Mouse (Mus musculus): ENCODE results near the gene Ddr2. TPM values are rescaled to one million over a fixed set of nuclear protein-coding genes. Genes with fewer than 3 reads are reported as not detected.

Gene Ddr2
- 5.4 and 6.8 TPM in 2 replicates for total RNA-seq (2012; rRNA removed)

DNA sequence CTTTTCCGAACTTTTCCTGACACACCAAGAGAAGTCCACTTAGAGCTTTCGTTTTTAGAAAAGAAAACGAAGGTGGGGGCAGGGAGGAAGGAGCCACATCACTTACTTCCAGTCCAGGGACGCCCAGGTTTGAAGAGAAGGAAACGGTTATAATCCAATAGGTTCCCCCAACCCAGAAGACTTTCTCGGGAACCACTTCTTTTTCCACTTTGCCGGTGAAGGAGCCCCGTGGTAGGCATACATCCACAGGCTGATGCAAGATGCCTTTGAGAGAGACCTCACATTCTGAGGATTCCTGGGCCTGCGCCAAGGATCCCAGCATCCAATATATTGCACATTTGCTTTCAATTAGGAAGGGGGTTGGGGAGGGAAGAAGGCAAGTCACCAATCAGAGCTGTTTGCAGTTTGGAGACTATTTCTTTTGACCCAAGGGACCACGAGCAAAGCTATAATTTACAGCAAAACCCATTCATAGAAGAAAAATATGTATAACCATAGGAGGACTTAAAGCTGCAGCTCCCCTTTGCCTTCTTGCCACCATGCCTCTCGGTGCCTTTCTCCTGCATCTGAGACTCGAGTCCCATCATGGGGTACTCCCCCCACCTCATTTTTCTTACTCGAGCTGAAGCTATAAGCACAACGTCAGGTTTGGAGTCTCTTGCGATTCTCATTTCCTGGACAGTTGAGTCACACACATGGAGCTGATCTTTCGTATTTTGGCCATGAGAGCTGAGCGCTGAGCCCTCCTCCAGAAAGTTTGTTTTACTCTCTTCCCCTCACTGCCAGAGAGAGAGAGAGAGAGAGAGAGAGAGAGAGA is at the start of gene Ddr2:
Gene Ddr2, minus strand, starts transcription at position 247 of the 817 bp plus-strand sequence.
- no peak within 1 kb of the TSS for H3K9ac ChIP-seq (ENCODE audit: insufficient read depth, low read depth, low read length, poor library complexity, severe bottlenecking)
- no peaks in the 10 kb centered on the region for H3K9me3 ChIP-seq (ENCODE audit: control insufficient read depth, insufficient read depth, low read depth, low read length)
- DNase-seq (ENCODE audit: low read depth, low spot score): no peak
- no peak for TF ChIP-seq CHD2 (IDR thresholded peaks at IDR 0.05; ENCODE audit: low read depth, low read length)
- no peak within 1 kb of the TSS for H3K27ac ChIP-seq (ENCODE audit: insufficient read depth, low read depth, low read length, poor library complexity, severe bottlenecking)
- H3K36me3 ChIP-seq (ENCODE audit: control insufficient read depth, insufficient read depth, low read length, poor library complexity, severe bottlenecking): no peaks in the 10 kb centered on the region
- in situ Hi-C loops (cut with MboI; ENCODE audit: low sequenced_read_pairs in 2 of 2, unreplicated experiment in 2 of 2): no loop called here
- no peaks in the 10 kb centered on the region for H3K4me1 ChIP-seq (ENCODE audit: control insufficient read depth in 2 of 2, insufficient read depth in 2 of 2, low read length in 2 of 2, poor library complexity in 1 of 2)
- peak within 1 kb of the TSS in 1 of 2 experiments; percentile 37; a peak in 2 of 4 replicates for H3K4me3 ChIP-seq (ENCODE audit: insufficient read depth in 1 of 2, low read depth in 1 of 2, low read length in 2 of 2, poor library complexity in 1 of 2, severe bottlenecking in 1 of 2)

DNA sequence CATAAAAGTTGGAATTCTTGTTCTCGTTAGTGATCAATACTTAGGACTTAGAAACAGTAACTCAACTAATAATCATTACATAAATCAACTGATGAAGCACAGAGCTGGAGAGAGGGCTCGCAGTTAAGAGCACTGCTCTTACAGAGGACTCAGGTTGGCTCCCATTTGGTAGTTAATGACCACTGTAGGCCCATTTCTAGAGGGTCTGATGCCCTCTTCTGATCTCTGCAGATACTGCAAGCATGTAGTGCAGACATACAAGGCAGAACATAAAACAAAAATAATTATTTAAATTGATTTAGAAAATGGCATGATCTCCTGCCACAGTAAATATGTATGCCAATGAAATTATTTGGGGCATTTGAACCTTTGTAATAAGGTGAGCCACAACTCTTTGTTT is 49.1 kb upstream of the Ddr2 start:
- H3K36me3 ChIP-seq (ENCODE audit: control insufficient read depth, insufficient read depth, low read length, poor library complexity, severe bottlenecking): 0 out of 2 replicates have a peak, but pooled peaks cover 3% of the 10 kb centered on the region
- H3K4me1 ChIP-seq (ENCODE audit: control insufficient read depth in 2 of 2, insufficient read depth in 2 of 2, low read length in 2 of 2, poor library complexity in 1 of 2): no peaks in the 10 kb centered on the region

DNA sequence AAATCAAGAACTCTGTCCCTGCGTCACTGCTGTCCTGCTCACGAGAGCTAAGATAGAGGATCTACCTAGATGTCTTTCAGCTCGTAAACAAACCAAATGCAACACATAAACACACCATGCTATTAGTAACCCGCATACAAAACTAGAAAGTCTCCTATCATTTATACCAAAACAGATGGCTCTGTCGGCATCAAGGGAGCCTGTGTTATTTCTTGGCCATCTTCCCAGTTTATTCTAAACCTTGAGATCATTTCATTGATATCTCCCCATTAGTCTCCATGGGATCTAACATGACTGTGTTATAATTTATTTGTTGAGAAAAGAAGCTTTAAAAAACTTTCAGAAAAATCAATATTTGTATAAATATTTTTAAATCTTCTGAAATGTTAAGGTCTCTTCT is 45.2 kb upstream of the Ddr2 start:
- Histone ChIP-seq H3K9me3 (ENCODE audit: control insufficient read depth, insufficient read depth, low read depth, low read length) (no peaks in the 10 kb centered on the region), H3K4me1 (ENCODE audit: control insufficient read depth in 2 of 2, insufficient read depth in 2 of 2, low read length in 2 of 2, poor library complexity in 1 of 2) (no peaks in the 10 kb centered on the region), H3K27ac (ENCODE audit: insufficient read depth, low read depth, low read length, poor library complexity, severe bottlenecking) (no peak overlapping the region), H3K36me3 (ENCODE audit: control insufficient read depth, insufficient read depth, low read length, poor library complexity, severe bottlenecking) (no peaks in the 10 kb centered on the region), H3K4me3 (ENCODE audit: insufficient read depth in 1 of 2, low read depth in 1 of 2, low read length in 2 of 2, poor library complexity in 1 of 2, severe bottlenecking in 1 of 2) (no peak overlapping the region), H3K9ac (ENCODE audit: insufficient read depth, low read depth, low read length, poor library complexity, severe bottlenecking) (no peak overlapping the region)
- DNase-seq (ENCODE audit: low read depth, low spot score): no peak
- TF ChIP-seq CHD2 (IDR thresholded peaks at IDR 0.05; ENCODE audit: low read depth, low read length) (no peak), MAFK (IDR thresholded peaks at IDR 0.05; ENCODE audit: insufficient read depth, low read depth, low read length) (no peak), HCFC1 (IDR thresholded peaks at IDR 0.05; ENCODE audit: borderline replicate concordance, insufficient read depth, low read length) (no peak), ZC3H11A (IDR thresholded peaks at IDR 0.05; ENCODE audit: borderline replicate concordance, low read depth, low read length) (no peak), ZNF384 (IDR thresholded peaks at IDR 0.05; ENCODE audit: low read depth, low read length) (no peak)
- in situ Hi-C loops (cut with MboI; ENCODE audit: low sequenced_read_pairs in 2 of 2, unreplicated experiment in 2 of 2): no loop called here

More for the DNA sequence above, 49.1 kb upstream of the Ddr2 start:
- TF ChIP-seq ZNF384 (IDR thresholded peaks at IDR 0.05; ENCODE audit: low read depth, low read length): no peak
- H3K27ac ChIP-seq (ENCODE audit: insufficient read depth, low read depth, low read length, poor library complexity, severe bottlenecking): no peak overlapping the region
- no peak for DNase-seq (ENCODE audit: low read depth, low spot score)
- H3K9ac ChIP-seq (ENCODE audit: insufficient read depth, low read depth, low read length, poor library complexity, severe bottlenecking): no peak overlapping the region
- in situ Hi-C loops (cut with MboI; ENCODE audit: low sequenced_read_pairs in 2 of 2, unreplicated experiment in 2 of 2): no loop called here
- H3K4me3 ChIP-seq (ENCODE audit: insufficient read depth in 1 of 2, low read depth in 1 of 2, low read length in 2 of 2, poor library complexity in 1 of 2, severe bottlenecking in 1 of 2): no peak overlapping the region
- H3K9me3 ChIP-seq (ENCODE audit: control insufficient read depth, insufficient read depth, low read depth, low read length): no peaks in the 10 kb centered on the region

DNA sequence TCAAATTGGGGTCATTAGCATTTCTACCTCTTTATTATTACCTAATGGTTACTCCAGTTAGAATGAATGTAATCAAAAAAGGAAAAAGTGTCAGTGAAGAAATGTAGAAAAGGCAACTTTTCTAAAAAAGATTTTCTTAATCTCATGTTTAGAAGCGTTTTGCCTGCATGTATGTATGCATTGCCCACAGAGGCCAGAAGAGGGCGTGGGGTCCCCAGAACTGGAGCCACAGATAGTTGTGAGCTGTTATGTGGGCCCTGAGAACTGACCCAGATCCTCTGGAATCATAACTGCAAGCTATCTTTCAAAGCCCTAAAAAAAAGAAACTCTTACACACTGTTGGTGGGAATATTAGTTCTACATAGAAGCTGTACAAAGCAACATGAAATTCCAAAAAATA is 44.7 kb upstream of the Ddr2 start:
- H3K27ac ChIP-seq (ENCODE audit: insufficient read depth, low read depth, low read length, poor library complexity, severe bottlenecking): no peak overlapping the region
- H3K9ac ChIP-seq (ENCODE audit: insufficient read depth, low read depth, low read length, poor library complexity, severe bottlenecking): no peak overlapping the region
- in situ Hi-C loops (cut with MboI; ENCODE audit: low sequenced_read_pairs in 2 of 2, unreplicated experiment in 2 of 2): no loop called here
- no peaks in the 10 kb centered on the region for H3K36me3 ChIP-seq (ENCODE audit: control insufficient read depth, insufficient read depth, low read length, poor library complexity, severe bottlenecking)
- TF ChIP-seq HCFC1 (IDR thresholded peaks at IDR 0.05; ENCODE audit: borderline replicate concordance, insufficient read depth, low read length) (no peak), ZC3H11A (IDR thresholded peaks at IDR 0.05; ENCODE audit: borderline replicate concordance, low read depth, low read length) (no peak), MAFK (IDR thresholded peaks at IDR 0.05; ENCODE audit: insufficient read depth, low read depth, low read length) (no peak), CHD2 (IDR thresholded peaks at IDR 0.05; ENCODE audit: low read depth, low read length) (no peak), ZNF384 (IDR thresholded peaks at IDR 0.05; ENCODE audit: low read depth, low read length) (no peak)
- peak; percentile 13 for DNase-seq (ENCODE audit: low read depth, low spot score)
- no peak overlapping the region for H3K4me3 ChIP-seq (ENCODE audit: insufficient read depth in 1 of 2, low read depth in 1 of 2, low read length in 2 of 2, poor library complexity in 1 of 2, severe bottlenecking in 1 of 2)
- no peaks in the 10 kb centered on the region for H3K4me1 ChIP-seq (ENCODE audit: control insufficient read depth in 2 of 2, insufficient read depth in 2 of 2, low read length in 2 of 2, poor library complexity in 1 of 2)
- no peaks in the 10 kb centered on the region for H3K9me3 ChIP-seq (ENCODE audit: control insufficient read depth, insufficient read depth, low read depth, low read length)

DNA sequence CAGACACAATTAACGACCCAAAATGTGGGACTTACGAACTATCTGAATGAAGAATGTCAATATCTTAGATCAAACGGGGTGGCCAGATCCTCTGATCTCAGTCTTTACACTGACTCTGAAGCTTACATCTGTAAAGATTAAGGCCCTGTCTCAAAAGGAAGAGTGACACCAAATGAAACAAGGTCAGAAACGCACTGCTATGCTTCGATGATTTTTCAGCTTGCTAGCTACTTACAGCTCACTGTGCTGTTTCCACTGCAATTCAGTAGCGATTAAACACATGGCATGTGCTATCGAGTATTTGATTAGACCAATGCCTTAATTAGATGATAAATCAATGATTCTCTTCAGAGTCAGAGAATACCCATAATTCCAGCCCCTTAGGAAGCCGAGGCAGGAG is 43.4 kb upstream of the Ddr2 start:
- Histone ChIP-seq H3K4me3 (ENCODE audit: insufficient read depth in 1 of 2, low read depth in 1 of 2, low read length in 2 of 2, poor library complexity in 1 of 2, severe bottlenecking in 1 of 2) (no peak overlapping the region), H3K27ac (ENCODE audit: insufficient read depth, low read depth, low read length, poor library complexity, severe bottlenecking) (no peak overlapping the region), H3K9me3 (ENCODE audit: control insufficient read depth, insufficient read depth, low read depth, low read length) (no peaks in the 10 kb centered on the region), H3K9ac (ENCODE audit: insufficient read depth, low read depth, low read length, poor library complexity, severe bottlenecking) (no peak overlapping the region), H3K4me1 (ENCODE audit: control insufficient read depth in 2 of 2, insufficient read depth in 2 of 2, low read length in 2 of 2, poor library complexity in 1 of 2) (no peaks in the 10 kb centered on the region), H3K36me3 (ENCODE audit: control insufficient read depth, insufficient read depth, low read length, poor library complexity, severe bottlenecking) (peaks cover 2% of the 10 kb centered on the region; the same call in 1 of the 2 replicates)
- in situ Hi-C loops (cut with MboI; ENCODE audit: low sequenced_read_pairs in 2 of 2, unreplicated experiment in 2 of 2): no loop called here
- no peak for TF ChIP-seq HCFC1 (IDR thresholded peaks at IDR 0.05; ENCODE audit: borderline replicate concordance, insufficient read depth, low read length)
- TF ChIP-seq ZNF384 (IDR thresholded peaks at IDR 0.05; ENCODE audit: low read depth, low read length): no peak
- TF ChIP-seq MAFK (IDR thresholded peaks at IDR 0.05; ENCODE audit: insufficient read depth, low read depth, low read length): no peak
- no peak for TF ChIP-seq CHD2 (IDR thresholded peaks at IDR 0.05; ENCODE audit: low read depth, low read length)
- TF ChIP-seq ZC3H11A (IDR thresholded peaks at IDR 0.05; ENCODE audit: borderline replicate concordance, low read depth, low read length): no peak
- DNase-seq (ENCODE audit: low read depth, low spot score): no peak
